In genomic region chr13:68815704-68816477, GRCm38 (mm10) we compare ENCODE assay signal across 12 mouse cellular contexts.
DNase-seq lines count a peak whose midpoint lies in the region; ATAC-seq and TF ChIP-seq lines count a peak whose summit lies in the region.
"Had no signal": no experiment of that assay in that cellular context is flagged by ENCODE, and none has a peak within 500 bp of the region (broad histone marks: within the 10 kb centered on the region; RNA-seq: fewer than 3 reads in every experiment).

No protein-coding gene starts in this region.

- H3K4me2 ChIP-seq in forebrain, embryonic 15.5 days (replicated peaks) = no peak overlapping the region
- no peak overlapping the region for H3K4me2 ChIP-seq in forebrain, embryonic 11.5 days (ENCODE audit: low read depth, low read length, severe bottlenecking)
- H3K4me2 ChIP-seq: limb, embryonic 15.5 days had no signal

- DNase-seq in forebrain, embryonic 11.5 days (ENCODE audit: low spot score) = no peak
- peak; percentile 76 to 90 for DNase-seq in layer of hippocampus, adult 2 months (ENCODE audit: low spot score in 2 of 2)
- peak; percentile 81 to 98 for DNase-seq in left cerebral cortex, postnatal 25 days (ENCODE audit: low spot score in 2 of 2)
- no peak for DNase-seq in thymus, postnatal 25 days
- no peak for DNase-seq in heart, adult 18-20 months
- DNase-seq in neural tube, embryonic 10.5 days (ENCODE audit: extremely low spot score, low spot score) = no peak
- DNase-seq: kidney, adult 2 months had no signal

- ATAC-seq in forebrain, embryonic 15.5 days (replicated peaks) = peak; percentile 55; the same call in 1 of the 2 replicates
- ATAC-seq in forebrain, embryonic 11.5 days (replicated peaks; ENCODE audit: low FRiP score) = no peak
- ATAC-seq: lung, postnatal 0 days; midbrain, embryonic 16.5 days had no signal

- no peak for TF ChIP-seq POLR2A in cortical plate, adult 2 months (IDR thresholded peaks at IDR 0.05; ENCODE audit: extremely low read depth, insufficient read depth, low read length)

- no peaks in the 10 kb centered on the region for H3K36me3 ChIP-seq in forebrain, embryonic 15.5 days
- H3K36me3 ChIP-seq in forebrain, embryonic 11.5 days (ENCODE audit: control insufficient read depth, insufficient read depth, low read length) = no peaks in the 10 kb centered on the region
- H3K36me3 ChIP-seq: limb, embryonic 15.5 days had no signal

- no peak overlapping the region for H3K27ac ChIP-seq in forebrain, embryonic 15.5 days (replicated peaks)
- no peak overlapping the region for H3K27ac ChIP-seq in forebrain, embryonic 11.5 days (ENCODE audit: low read depth, low read length)
- 0 out of 2 replicates have a peak overlapping the region, but pooled peaks have one; percentile 64 for H3K27ac ChIP-seq in cortical plate, adult 2 months (ENCODE audit: insufficient read depth, low read length)
- peak overlapping the region; percentile 84 for H3K27ac ChIP-seq in layer of hippocampus, adult 2 months
- H3K27ac ChIP-seq: limb, embryonic 15.5 days had no signal

- no peak overlapping the region for H3K4me3 ChIP-seq in forebrain, embryonic 15.5 days
- no peak overlapping the region for H3K4me3 ChIP-seq in forebrain, embryonic 11.5 days (ENCODE audit: low read depth, low read length)
- H3K4me3 ChIP-seq in cortical plate, adult 2 months (ENCODE audit: insufficient read depth, low read length) = no peak overlapping the region
- no peak overlapping the region for H3K4me3 ChIP-seq in layer of hippocampus, adult 2 months
- H3K4me3 ChIP-seq: limb, embryonic 15.5 days had no signal

- no peak overlapping the region for H3K9ac ChIP-seq in forebrain, embryonic 15.5 days (replicated peaks)
- no peak overlapping the region for H3K9ac ChIP-seq in forebrain, embryonic 11.5 days (ENCODE audit: low read length)
- H3K9ac ChIP-seq: limb, embryonic 15.5 days had no signal

- TF ChIP-seq CTCF in cortical plate, adult 2 months (IDR thresholded peaks at IDR 0.05; ENCODE audit: extremely low read depth, insufficient read depth, low read length) = no peak
- no peak for TF ChIP-seq CTCF in layer of hippocampus, adult 2 months (conservative IDR thresholded peaks at IDR 0.05)

- H3K9me3 ChIP-seq in forebrain, embryonic 15.5 days = no peaks in the 10 kb centered on the region
- no peaks in the 10 kb centered on the region for H3K9me3 ChIP-seq in forebrain, embryonic 11.5 days (ENCODE audit: control insufficient read depth, low read length)
- H3K9me3 ChIP-seq: limb, embryonic 15.5 days had no signal

- intact Hi-C loops in left cerebral cortex, postnatal 25 days (cut with DNase I) = loop anchor here (2.0 to 10.0 kb wide), 7 partner anchors 51 to 669 kb away; partner anchors contain the start of gene Adcy2

- H3K4me1 ChIP-seq in forebrain, embryonic 15.5 days = no peaks in the 10 kb centered on the region
- H3K4me1 ChIP-seq in forebrain, embryonic 11.5 days (replicated peaks; ENCODE audit: control insufficient read depth, insufficient read depth, low read length) = no peaks in the 10 kb centered on the region
- H3K4me1 ChIP-seq in cortical plate, adult 2 months (ENCODE audit: control insufficient read depth, insufficient read depth, low read length) = peaks cover 3% of the 10 kb centered on the region
- H3K4me1 ChIP-seq: limb, embryonic 15.5 days had no signal

- WGBS in forebrain, embryonic 15.5 days = 71% methylated on average over 4 of the region's 4 CpGs
- 92% methylated on average over 4 of the region's 4 CpGs for WGBS in forebrain, embryonic 11.5 days

- no peaks in the 10 kb centered on the region for H3K27me3 ChIP-seq in forebrain, embryonic 15.5 days
- H3K27me3 ChIP-seq in forebrain, embryonic 11.5 days (ENCODE audit: control insufficient read depth, insufficient read depth, low read length) = no peaks in the 10 kb centered on the region
- H3K27me3 ChIP-seq: limb, embryonic 15.5 days had no signal

Comparison
In these comparisons a context has a peak if more than half of its experiments do, and no peak if none do; other contexts are left out.
1. H3K27ac ChIP-seq: peak in cortical plate, adult 2 months (single experiment) and layer of hippocampus, adult 2 months (single experiment); none in forebrain, embryonic 15.5 days (single experiment) and forebrain, embryonic 11.5 days (single experiment).
2. DNase-seq: peak in layer of hippocampus, adult 2 months (2 of 2) and left cerebral cortex, postnatal 25 days (2 of 2); none in forebrain, embryonic 11.5 days (single experiment), thymus, postnatal 25 days (single experiment), heart, adult 18-20 months (0 of 2) and neural tube, embryonic 10.5 days (single experiment).